Mouse (Mus musculus): ENCODE measurements at regions not wholly inside any gene's neighbourhood (a gene's known extent, or its start where the extent isn't known, plus 50 kb on each side); places are given as distances from the start of the nearest gene placed in this dataset.
"Not testable (repeated sequence)": the region's sequence is repeated elsewhere in the genome, so short reads cannot be mapped to it uniquely, and the experiment has no call there.

GRCm38 (mm10) chr19:35890191-35890590 is 167.1 kb downstream of the Htr7 start:
- DNase-seq (ENCODE audit: extremely low read depth, insufficient read length, low spot score), result no peak

- DNase-seq (ENCODE audit: extremely low read depth, insufficient read length, low spot score), result no peak
Observed at GRCm38 (mm10) chr19:35886270-35886669, 171.0 kb downstream of the Htr7 start.

GRCm38 (mm10) chr19:35881810-35882485 is 175.4 kb downstream of the Htr7 start:
- DNase-seq (ENCODE audit: extremely low read depth, insufficient read length, low spot score), result no peak

- no peak for DNase-seq (ENCODE audit: extremely low read depth, insufficient read length, low spot score)
Observed at GRCm38 (mm10) chr19:35875464-35875863, 181.8 kb downstream of the Htr7 start.

DNA sequence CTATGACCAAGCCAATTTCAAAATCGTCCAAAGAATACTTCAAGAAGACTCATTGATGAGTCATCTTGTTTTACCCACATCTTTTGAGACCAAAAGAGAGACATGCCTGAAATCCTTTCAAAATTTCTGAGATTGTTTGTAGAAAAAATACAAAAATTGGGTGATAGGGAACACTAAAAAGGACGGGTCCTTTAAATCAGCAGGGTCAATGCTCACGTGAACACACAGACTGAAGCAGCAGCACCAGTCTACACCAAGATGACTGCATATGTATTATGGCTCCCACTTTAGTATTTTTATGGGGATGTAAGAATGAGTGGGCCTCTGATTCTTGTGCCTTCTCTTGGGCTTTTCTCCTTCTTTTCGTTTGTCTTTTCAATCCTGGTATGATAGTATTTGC is 186.6 kb downstream of the Htr7 start:
- no peak for DNase-seq (ENCODE audit: extremely low read depth, insufficient read length, low spot score)

DNA sequence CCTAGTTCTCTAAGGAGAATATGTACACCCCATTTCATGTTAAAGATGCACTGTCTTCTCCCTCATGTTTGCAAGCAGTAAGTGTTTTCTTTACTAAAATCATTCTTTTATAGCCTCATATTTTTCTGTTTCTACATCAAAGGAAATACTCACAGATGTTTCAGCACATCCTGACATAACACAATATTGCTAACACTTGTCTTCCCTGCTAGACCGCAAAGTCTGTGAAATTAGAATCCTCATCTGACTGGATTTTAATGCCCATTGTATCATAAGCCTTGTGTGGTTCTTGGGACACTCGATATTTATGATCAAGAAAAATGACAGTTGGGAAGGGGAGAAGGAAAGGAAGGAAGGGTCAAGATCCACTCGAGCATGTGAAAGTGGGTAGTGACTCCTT is 188.8 kb downstream of the Htr7 start:
- no peak for DNase-seq (ENCODE audit: extremely low read depth, insufficient read length, low spot score)

DNA sequence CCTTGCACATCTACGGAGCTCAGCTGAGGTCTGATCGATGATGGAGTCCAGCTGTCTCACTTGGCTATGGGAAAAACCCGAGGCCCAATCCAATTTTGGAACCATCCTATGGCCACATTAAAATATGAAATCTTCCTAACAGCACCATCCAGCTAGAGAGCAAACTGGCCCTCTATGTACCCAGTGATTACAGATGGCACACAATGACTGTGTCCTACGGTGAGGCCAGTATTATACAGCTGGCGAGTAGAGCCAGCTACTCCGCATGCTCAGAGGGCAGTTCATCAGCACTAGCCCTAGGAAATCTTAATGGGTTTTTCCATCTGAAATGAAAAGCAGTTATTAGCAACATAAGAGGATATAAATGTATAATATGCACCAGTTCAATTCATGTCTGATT is 194.3 kb downstream of the Htr7 start:
- DNase-seq (ENCODE audit: extremely low read depth, insufficient read length, low spot score), result no peak

DNA sequence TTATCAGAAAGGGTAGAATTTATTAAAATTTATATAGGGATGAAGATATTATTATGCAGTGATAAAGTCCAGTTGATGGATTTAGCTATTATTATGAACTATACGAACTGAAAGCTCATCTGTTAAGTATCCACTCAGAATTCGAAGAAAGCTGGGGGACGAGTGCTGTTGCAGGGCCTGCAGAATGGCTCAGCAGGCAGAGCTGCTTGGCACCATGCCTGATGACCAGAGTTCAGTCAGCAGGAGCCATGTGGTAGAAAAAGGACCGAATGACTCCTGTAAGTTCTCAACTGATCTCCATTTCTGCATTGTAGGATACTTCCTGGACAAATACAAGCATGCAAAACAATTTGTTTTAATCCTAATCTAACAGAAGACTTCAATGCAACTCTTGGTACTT is 195.9 kb downstream of the Htr7 start:
- DNase-seq (ENCODE audit: extremely low read depth, insufficient read length, low spot score), result no peak

DNA sequence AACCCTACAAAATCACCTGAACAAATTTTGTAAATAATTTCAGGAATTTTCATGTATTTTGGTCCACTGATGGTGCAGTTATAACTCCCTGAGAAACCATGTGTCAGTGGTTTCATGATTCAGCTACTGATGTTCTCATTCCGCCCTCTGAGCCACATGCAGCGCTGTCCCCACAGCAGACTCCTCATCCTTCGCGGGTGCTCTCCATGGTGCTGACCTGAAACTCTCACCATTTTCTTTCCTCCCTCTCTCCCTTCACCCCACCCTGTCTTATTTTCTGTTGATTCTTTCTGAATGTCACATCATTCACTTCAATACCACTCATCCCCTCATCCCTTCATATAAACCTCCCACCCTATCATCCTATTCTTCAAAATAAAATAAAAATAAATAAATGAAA is 224.3 kb downstream of the Htr7 start:
- DNase-seq (ENCODE audit: extremely low read depth, insufficient read length, low spot score), result no peak

DNA sequence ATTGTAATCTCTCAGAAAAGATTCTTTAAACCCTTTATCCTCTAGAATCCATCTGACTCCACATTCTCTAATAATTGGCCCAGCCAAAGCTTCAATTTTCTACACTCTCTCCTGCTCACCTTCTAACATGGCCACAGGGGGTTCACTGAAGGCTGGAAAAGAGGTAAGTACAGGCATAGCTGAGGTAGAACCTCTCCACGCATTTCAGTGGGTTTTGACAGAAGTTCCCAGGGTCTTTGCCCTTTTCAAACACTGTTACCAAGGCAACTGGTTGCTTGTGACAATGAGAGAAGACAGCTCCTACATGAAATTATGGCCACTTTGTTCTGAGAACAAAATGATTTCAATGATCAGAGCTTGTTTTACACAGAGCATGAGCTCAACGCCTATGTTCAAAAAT is 231.2 kb downstream of the Htr7 start:
- no peak for DNase-seq (ENCODE audit: extremely low read depth, insufficient read length, low spot score)

GRCm38 (mm10) chr19:35819626-35820025 is 237.7 kb downstream of the Htr7 start:
- no peak for DNase-seq (ENCODE audit: extremely low read depth, insufficient read length, low spot score)

DNA sequence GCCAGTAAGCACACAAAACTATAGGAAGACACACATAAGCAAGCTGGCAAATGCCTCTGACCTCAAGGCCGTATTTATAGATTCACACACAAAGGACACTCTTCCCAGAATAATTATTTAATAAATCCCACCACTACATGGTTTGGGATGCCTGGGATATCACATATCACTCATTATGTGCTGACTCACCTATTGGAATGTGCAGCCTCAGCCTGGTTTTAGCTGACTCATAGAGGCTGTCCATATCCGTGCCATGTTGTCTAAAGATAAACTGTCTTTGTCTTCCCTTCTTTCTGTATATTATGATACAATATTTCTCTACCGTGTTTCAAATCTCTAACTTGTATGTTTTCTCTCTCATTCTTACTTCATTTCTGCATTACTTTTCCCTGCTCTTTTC is 262.6 kb downstream of the Htr7 start:
- DNase-seq (ENCODE audit: extremely low read depth, insufficient read length, low spot score), result peak; percentile 25

GRCm38 (mm10) chr19:35787246-35788021 is 269.9 kb downstream of the Htr7 start:
- no peak for DNase-seq (ENCODE audit: extremely low read depth, insufficient read length, low spot score)

GRCm38 (mm10) chr19:35761750-35762149 is 295.6 kb downstream of the Htr7 start:
- not testable (repeated sequence) for DNase-seq (ENCODE audit: extremely low read depth, insufficient read length, low spot score)

DNA sequence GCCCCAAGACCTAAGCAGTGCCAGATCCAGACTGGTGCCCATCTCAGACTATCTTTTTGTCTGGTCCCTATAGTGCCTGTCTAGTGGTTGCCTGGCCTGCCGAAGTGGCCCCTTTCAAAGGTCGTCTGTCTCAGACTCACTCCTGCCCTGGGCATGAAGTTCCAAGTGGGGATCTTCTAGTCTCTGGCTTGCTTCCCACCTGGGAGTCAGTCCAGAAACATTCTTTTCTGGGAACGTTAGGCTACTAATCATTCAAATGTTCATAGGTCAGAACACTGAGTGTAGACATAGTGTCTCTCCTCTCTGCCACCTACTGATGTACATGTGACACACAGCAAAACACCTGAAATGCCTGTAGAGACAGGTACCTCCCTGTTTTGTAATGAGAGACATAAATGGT is 297.6 kb downstream of the Htr7 start:
- DNase-seq (ENCODE audit: extremely low read depth, insufficient read length, low spot score), result no peak

DNA sequence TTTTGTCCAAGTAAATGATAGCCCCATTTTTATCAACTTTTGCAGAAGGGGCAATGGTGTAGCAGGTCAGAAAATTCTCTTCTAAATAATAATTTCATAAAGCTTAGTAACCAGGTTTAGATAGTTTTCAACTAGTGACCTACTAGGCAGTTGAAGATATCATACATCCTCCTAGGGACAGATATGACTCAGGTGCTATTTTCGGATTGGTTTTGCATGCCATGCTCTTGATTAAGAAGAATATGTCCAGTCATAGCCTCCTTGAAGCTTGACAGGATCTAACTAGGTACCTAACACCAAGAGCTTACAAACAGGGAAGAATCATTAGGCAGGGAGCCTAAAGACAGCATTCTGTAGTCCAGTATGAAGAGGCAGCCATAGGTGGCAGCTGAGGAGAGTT is 301.8 kb downstream of the Htr7 start:
- DNase-seq (ENCODE audit: extremely low read depth, insufficient read length, low spot score), result no peak

- DNase-seq (ENCODE audit: extremely low read depth, insufficient read length, low spot score), result no peak
Observed at GRCm38 (mm10) chr19:35735754-35736153, 321.6 kb downstream of the Htr7 start.

DNA sequence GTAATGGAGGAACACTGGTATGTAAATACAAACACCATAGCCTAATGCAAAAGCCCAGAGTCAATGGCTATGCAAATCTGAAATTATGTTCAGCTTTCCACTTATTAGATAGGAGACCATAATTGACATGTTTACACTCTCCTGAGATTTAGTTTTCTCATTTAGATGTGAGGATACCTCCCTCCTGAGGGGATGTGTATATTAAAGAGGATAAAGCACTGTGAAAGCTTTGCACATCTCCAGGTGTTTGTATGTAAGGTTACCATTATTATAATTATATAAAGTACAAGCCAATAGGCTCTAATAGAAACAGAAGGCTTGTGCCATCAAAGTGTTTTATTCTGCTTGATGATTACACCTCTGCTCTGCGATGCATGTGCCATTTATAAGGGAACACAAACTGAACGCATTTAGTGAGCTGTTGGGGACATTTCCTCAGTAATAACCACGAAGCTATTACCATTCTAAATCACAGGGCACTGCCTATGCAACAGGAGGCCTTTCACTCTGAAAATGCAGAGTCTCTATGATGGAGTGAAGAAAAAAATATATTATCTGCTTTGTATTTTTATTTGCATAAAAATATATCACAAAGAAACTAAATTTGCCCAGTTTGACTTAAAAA is 328.8 kb downstream of the Htr7 start:
- DNase-seq (ENCODE audit: extremely low read depth, insufficient read length, low spot score), result no peak
